Mouse (Mus musculus) heart, embryonic 14.5 days (tissue): ENCODE results near the gene Ntrk2. TPM values are rescaled to one million over a fixed set of nuclear protein-coding genes. Genes with fewer than 3 reads are reported as not detected.

Source experiments
- ATAC-seq: fragments of 200-750 bp; cut with Nextera tagmentation; 2 replicates; pipeline ENCODE4 v1.8.0; 2017; ENCODE audit warnings: low read depth, moderate TSS enrichment; ENCODE audit not compliant: insufficient number of reproducible peaks, insufficient read depth, low FRiP score
- H3K27ac ChIP-seq, 2 experiments: fragments of 200-500 bp in 1 of 2; fragments of 300-500 bp in 1 of 2; sonication (generic) in 1 of 2; replicated peaks in 1 of 2; 2 replicates each; pipeline ENCODE4 v1.5.1; 2012 to 2014; ENCODE audit warnings: low read depth in 2 of 2, low read length in 2 of 2, control low read depth in 1 of 2, mild to moderate bottlenecking in 1 of 2, mixed read lengths in 1 of 2; ENCODE audit not compliant: control insufficient read depth in 1 of 2, insufficient read depth in 1 of 2
- H3K27me3 ChIP-seq: fragments of 300-500 bp; sonication (generic); 2 replicates; pipeline ENCODE4 v1.6.1; 2014; ENCODE audit warnings: mild to moderate bottlenecking, low read length, control low read depth; ENCODE audit not compliant: control insufficient read depth, insufficient read depth
- H3K36me3 ChIP-seq: fragments of 300-500 bp; sonication (generic); 2 replicates; pipeline ENCODE4 v1.6.1; 2014; ENCODE audit warnings: mild to moderate bottlenecking, control low read depth, low read length, mixed read lengths; ENCODE audit not compliant: control insufficient read depth, insufficient read depth
- H3K4me1 ChIP-seq, 2 experiments: fragments of 200-500 bp in 1 of 2; fragments of 300-500 bp in 1 of 2; sonication (generic) in 1 of 2; 2 replicates each; pipeline ENCODE4 v1.6.1; 2012 to 2014; ENCODE audit warnings: low read length in 2 of 2, control low read depth in 1 of 2, mixed read lengths in 1 of 2; ENCODE audit not compliant: control insufficient read depth in 2 of 2, insufficient read depth in 2 of 2
- H3K4me2 ChIP-seq: fragments of 300-500 bp; sonication (generic); 2 replicates; pipeline ENCODE4 v1.6.1; 2014; ENCODE audit warnings: mild to moderate bottlenecking, low read length
- H3K4me3 ChIP-seq, 2 experiments: fragments of 200-500 bp in 1 of 2; fragments of 300-500 bp in 1 of 2; sonication (generic) in 1 of 2; 2 replicates each; pipeline ENCODE4 v1.5.1; 2012 to 2014; ENCODE audit warnings: low read length in 2 of 2, mild to moderate bottlenecking in 2 of 2, control low read depth in 1 of 2, low read depth in 1 of 2, moderate library complexity in 1 of 2; ENCODE audit not compliant: control insufficient read depth in 1 of 2, insufficient read depth in 1 of 2
- H3K9ac ChIP-seq: fragments of 300-500 bp; sonication (generic); 2 replicates; pipeline ENCODE4 v1.6.1; 2014; ENCODE audit warnings: mild to moderate bottlenecking, low read length
- H3K9me3 ChIP-seq: fragments of 300-500 bp; sonication (generic); 2 replicates; pipeline ENCODE4 v1.6.1; 2016; ENCODE audit warnings: low read length, control low read depth; ENCODE audit not compliant: control insufficient read depth
- WGBS: fragments of 180-500 bp; shearing (Covaris S2); extraction: QIAGEN DNeasy Blood & Tissue Kit; methylation state at CpG from one replicate; pipeline ENCODE4 v1.1.7; 2014; 5-methylcytosine and 5-hydroxymethylcytosine counted together
- polyA plus RNA-seq: library from polyadenylated mRNA; unstranded; fragments of >200 nt; fragmentation: Nextera tagmentation; extraction: Ambion mirVana; gene quantifications from 2 replicates; pipeline ENCODE4 v1.2.1, GENCODE M21; 2014

Ntrk2 gene
- polyA plus RNA-seq, 1 experiment from 2014 or later = 4.2 TPM

DNA sequence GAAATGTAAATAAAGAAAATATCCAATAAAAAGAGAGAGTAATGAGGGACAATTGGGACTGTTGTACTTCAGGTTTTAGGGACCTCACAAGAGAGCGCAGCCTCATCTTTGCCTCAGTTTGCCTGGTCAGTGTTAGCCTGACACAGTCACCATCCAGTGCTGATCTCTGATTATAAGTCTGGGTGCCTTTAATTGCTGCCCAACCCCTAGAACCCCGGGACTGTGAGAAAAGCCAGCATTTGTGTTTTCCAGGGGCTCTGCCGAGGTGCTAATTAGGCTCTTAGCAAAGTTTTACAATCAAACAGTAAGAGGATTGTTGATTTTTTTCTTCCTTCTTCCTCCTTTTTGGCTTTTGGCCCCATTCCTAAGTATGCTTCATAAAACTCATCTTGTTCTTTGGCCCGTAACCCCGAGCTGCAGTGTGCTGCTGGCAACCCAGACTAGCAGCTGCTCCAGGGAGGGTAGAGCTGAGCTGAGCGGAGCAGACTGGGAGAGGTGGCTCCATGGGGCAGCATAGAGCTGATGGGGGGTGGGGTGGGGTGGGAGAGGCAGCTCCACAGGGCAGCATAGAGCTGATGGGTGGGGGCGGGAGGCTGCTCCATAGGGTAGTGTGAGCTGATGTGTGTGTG, 34.5 kb downstream of the Ntrk2 start:
- H3K36me3 ChIP-seq = no peaks in the 10 kb centered on the region
- ATAC-seq = no peak
- H3K4me1 ChIP-seq = no peaks in the 10 kb centered on the region
- 20% methylated on average over 7 of the region's 7 CpGs for WGBS
- H3K27me3 ChIP-seq = no peaks in the 10 kb centered on the region
- no peak overlapping the region for H3K4me2 ChIP-seq
- no peak overlapping the region for H3K27ac ChIP-seq
- no peak overlapping the region for H3K9ac ChIP-seq
- no peaks in the 10 kb centered on the region for H3K9me3 ChIP-seq
- H3K4me3 ChIP-seq = no peak overlapping the region

DNA sequence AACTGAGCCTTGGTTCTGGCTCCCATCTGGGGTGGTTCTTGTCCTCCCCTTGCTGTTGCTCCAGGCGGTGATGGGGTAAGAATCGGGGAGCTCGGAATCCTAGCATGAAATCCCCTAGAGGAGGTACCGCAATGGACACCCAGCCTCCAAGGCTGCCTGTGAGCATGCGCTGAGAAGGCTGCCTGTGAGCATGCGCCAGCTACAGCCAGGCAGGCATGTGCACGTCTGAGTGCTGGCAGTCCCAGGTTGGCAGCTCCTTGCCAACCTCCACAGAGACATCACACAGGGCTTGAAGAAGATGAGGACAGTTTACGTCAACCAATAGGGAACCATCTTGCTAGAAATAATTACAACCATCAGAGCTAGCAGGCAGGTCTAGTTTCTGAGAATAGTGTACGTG, 37.5 kb downstream of the Ntrk2 start:
- Histone ChIP-seq H3K4me2 (no peak overlapping the region), H3K9ac (no peak overlapping the region), H3K9me3 (peaks cover 3% of the 10 kb centered on the region; the same call in 1 of the 2 replicates), H3K27me3 (no peaks in the 10 kb centered on the region), H3K36me3 (no peaks in the 10 kb centered on the region), H3K27ac (no peak overlapping the region), H3K4me3 (no peak overlapping the region), H3K4me1 (no peaks in the 10 kb centered on the region)
- no peak for ATAC-seq
- WGBS = 82% methylated on average over 9 of the region's 9 CpGs

DNA sequence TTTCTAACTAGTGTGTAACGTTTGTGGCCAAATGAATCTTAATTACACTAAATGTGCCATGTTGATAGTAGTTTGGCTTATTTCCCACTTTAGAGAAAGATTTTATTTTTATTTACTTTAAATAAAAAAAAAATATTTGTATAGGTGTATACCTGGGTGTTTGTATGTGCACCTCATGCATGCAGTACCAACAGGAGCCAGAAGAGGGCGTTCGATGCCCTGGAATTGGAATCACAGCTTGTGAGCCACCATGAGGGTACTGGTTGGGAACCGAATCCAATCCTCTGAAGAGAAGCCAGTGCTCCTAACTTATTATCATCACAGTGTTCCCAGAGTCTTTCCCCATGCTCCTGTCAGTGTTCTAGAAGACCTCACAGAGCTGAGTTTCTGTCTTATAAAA, 42.2 kb downstream of the Ntrk2 start:
- Histone ChIP-seq H3K4me3 (no peak overlapping the region), H3K9ac (no peak overlapping the region), H3K9me3 (peaks cover 4% of the 10 kb centered on the region; the same call in 1 of the 2 replicates), H3K27ac (no peak overlapping the region), H3K27me3 (no peaks in the 10 kb centered on the region), H3K4me1 (no peaks in the 10 kb centered on the region), H3K4me2 (no peak overlapping the region), H3K36me3 (no peaks in the 10 kb centered on the region)
- 82% methylated on average over 4 of the region's 4 CpGs for WGBS
- no peak for ATAC-seq

DNA sequence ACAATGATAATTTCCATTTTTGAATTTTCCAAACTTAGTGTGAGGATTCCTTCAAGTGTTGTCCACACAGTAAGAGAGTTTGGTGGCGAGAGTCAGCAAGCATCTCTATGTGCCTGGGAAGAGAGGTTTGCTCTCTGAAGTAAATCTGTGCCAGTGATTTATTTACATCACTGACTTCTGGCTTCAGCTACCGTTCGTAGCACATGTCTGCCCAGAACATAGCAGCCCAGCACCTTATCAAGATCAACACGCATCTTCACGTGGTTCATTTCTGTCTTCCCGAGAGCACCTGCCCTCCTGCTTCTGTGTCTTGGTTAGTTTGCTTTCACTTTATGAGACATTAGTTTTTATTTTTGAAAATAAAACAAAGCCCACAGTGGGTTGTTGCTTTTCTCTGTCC, 47.3 kb downstream of the Ntrk2 start:
- no peak overlapping the region for H3K9ac ChIP-seq
- no peak for ATAC-seq
- no peaks in the 10 kb centered on the region for H3K36me3 ChIP-seq
- H3K27ac ChIP-seq = no peak overlapping the region
- 78% methylated on average over 6 of the region's 6 CpGs for WGBS
- peaks cover 2% of the 10 kb centered on the region; the same call in 1 of the 2 replicates for H3K9me3 ChIP-seq
- no peaks in the 10 kb centered on the region for H3K27me3 ChIP-seq
- H3K4me3 ChIP-seq = no peak overlapping the region
- H3K4me1 ChIP-seq = no peaks in the 10 kb centered on the region
- H3K4me2 ChIP-seq = no peak overlapping the region

DNA sequence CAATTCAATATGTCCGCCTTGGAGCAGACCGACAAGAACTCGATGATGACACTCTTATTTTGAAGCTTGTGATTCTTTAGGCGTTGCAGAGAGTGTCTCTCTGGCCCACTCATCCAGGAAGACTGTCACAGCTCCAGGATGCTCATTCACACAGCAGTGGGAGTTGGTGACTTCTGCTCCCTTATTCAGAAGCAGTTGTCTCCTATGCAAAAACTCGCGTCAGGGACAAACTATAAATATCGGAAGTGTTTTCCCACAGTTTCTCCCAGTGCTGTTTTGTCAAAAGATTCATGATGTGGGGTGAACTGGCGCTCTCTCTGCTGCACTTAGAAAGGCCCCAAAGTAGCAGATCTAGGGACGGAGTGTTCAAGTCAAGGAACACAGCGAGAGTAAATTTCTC, 59.9 kb downstream of the Ntrk2 start:
- no peaks in the 10 kb centered on the region for H3K9me3 ChIP-seq
- no peak overlapping the region for H3K4me2 ChIP-seq
- no peak overlapping the region for H3K9ac ChIP-seq
- H3K27ac ChIP-seq = no peak overlapping the region
- H3K4me3 ChIP-seq = no peak overlapping the region
- 85% methylated on average over 10 of the region's 10 CpGs for WGBS
- H3K4me1 ChIP-seq = no peaks in the 10 kb centered on the region
- H3K36me3 ChIP-seq = no peaks in the 10 kb centered on the region
- no peaks in the 10 kb centered on the region for H3K27me3 ChIP-seq
- no peak for ATAC-seq

DNA sequence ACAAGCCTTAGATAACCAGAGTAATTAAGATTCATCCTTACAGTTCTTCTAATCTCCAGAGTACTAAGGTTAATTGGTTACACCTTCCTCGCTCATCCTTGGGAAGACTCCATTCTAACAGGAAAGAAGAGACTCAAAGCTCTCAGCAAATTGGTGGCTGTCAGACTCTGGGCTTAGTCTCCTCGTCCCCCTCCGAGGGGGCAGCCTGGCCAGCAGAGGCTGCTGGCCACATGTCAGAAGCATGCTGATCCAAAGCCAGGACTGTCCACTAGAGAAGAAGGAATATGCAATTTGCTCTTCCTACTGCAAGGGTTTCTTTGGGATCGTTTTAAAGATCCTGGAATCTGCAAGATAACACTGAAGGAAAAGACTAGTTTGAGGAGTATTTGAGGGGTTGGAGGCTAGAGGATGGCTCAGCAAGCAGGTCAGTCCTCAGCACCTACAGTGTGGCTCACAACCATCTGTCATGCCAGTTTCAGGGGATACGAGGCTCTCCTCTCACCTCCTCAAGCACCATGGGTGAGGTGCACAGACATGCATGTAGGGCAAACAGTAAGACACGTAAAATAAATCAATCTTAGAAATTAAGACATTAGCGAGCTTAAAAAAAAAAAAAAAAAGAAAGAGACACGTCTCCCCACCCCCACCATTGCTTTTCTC, 60.5 kb downstream of the Ntrk2 start:
- H3K9ac ChIP-seq = no peak overlapping the region
- no peak overlapping the region for H3K4me2 ChIP-seq
- no peak overlapping the region for H3K27ac ChIP-seq
- H3K36me3 ChIP-seq = no peaks in the 10 kb centered on the region
- no peak for ATAC-seq
- no peaks in the 10 kb centered on the region for H3K4me1 ChIP-seq
- H3K27me3 ChIP-seq = no peaks in the 10 kb centered on the region
- H3K9me3 ChIP-seq = no peaks in the 10 kb centered on the region
- no peak overlapping the region for H3K4me3 ChIP-seq
- 64% methylated on average over 8 of the region's 8 CpGs for WGBS

DNA sequence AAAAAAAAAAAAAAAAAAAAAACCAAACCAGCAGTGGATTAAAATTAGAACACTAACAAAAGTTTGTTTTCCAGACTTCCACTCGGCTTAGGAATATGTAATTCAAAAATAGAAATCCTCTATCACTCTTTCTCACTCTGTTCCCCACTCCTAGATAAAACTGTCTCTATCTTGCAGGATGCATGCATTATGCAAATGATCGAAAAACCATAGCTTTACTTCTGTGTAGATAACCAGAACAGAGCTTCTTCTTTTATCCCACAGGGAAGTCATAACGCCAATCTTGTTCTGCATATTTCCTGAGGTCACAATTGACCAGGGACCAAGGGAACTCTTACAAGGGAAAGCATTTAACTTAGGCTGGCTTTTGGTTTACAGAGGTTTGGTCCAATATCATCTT, 76.1 kb downstream of the Ntrk2 start:
- Histone ChIP-seq H3K4me2 (no peak overlapping the region), H3K27ac (no peak overlapping the region), H3K27me3 (no peaks in the 10 kb centered on the region), H3K4me3 (no peak overlapping the region), H3K9ac (no peak overlapping the region), H3K9me3 (no peaks in the 10 kb centered on the region), H3K36me3 (no peaks in the 10 kb centered on the region), H3K4me1 (no peaks in the 10 kb centered on the region)
- ATAC-seq = no peak
- WGBS = 57% methylated on average over 3 of the region's 3 CpGs

DNA sequence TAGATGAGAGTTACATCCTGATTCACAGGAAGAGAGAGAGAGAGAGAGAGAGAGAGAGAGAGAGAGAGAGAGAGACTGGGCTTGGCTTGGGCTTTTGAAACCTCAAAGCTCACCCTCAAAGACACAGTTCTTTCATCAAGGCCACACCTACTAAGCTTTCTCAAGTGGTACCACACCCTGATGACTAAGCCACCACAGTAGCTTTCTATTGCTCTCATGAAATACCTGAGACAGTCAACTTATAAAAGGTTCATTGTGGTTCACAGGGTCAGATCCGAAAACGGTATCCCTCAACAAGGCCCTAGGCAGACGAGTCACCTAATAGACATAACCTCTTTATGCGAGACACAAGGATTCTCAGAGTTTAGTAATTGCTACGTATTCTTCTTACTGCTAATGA, 76.5 kb downstream of the Ntrk2 start:
- no peaks in the 10 kb centered on the region for H3K9me3 ChIP-seq
- H3K9ac ChIP-seq = no peak overlapping the region
- no peak overlapping the region for H3K4me3 ChIP-seq
- no peaks in the 10 kb centered on the region for H3K4me1 ChIP-seq
- H3K36me3 ChIP-seq = no peaks in the 10 kb centered on the region
- ATAC-seq = no peak
- H3K27me3 ChIP-seq = no peaks in the 10 kb centered on the region
- H3K27ac ChIP-seq = no peak overlapping the region
- 85% methylated on average over 5 of the region's 5 CpGs for WGBS
- H3K4me2 ChIP-seq = no peak overlapping the region
